Mouse (Mus musculus): ENCODE results near the gene Fabp6. TPM values are rescaled to one million over a fixed set of nuclear protein-coding genes. Genes with fewer than 3 reads are reported as not detected.

Gene Fabp6
- total and polyA plus RNA-seq, 3 experiments, result not detected

DNA sequence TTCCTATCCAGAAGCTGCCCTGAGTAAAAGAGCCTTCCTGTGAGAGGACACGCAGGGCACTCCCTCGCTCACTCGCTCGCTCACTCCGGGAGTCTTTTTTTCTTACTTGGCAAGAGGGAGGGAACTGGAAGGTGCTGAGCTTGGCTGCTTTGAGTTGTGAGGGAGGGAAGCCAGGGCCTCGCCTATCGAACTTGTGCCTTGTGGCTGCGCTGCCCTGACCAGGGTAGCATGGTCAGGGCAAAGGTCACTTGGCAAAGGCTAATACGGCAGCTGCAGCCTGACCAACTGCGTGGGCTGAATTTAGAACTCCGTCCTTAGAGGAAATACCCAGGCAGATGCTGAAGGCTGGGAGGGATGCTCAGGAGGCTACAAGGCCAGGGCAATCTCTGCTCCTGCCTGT, 51.6 kb downstream of the Fabp6 start:
- Histone ChIP-seq H3K79me2 (ENCODE audit: control insufficient read depth, insufficient read depth, low read length, poor library complexity) (no peaks in the 10 kb centered on the region), H3K4me3 (ENCODE audit: control insufficient read depth in 1 of 2, insufficient read depth in 1 of 2, low read depth in 2 of 2, low read length in 2 of 2) (no peak overlapping the region), H3K4me1 (ENCODE audit: control insufficient read depth in 1 of 2, insufficient read depth in 2 of 2, low read length in 2 of 2) (no peaks in the 10 kb centered on the region), H3K27ac (ENCODE audit: control insufficient read depth, low read depth, low read length) (no peak overlapping the region), H3K9ac (ENCODE audit: control insufficient read depth, low read depth, low read length, poor library complexity, severe bottlenecking) (no peak overlapping the region), H3K9me3 (replicated peaks; ENCODE audit: insufficient read depth, low read length) (no peaks in the 10 kb centered on the region), H3K27me3 (ENCODE audit: control insufficient read depth in 1 of 2, insufficient read depth in 2 of 2, low read length in 2 of 2) (no peaks in the 10 kb centered on the region), H3K36me3 (ENCODE audit: control insufficient read depth in 1 of 2, insufficient read depth in 2 of 2, low read length in 2 of 2) (no peaks in the 10 kb centered on the region)
- no peak for DNase-seq (ENCODE audit: low read depth, low spot score)
- TF ChIP-seq MYB (IDR thresholded peaks at IDR 0.05; ENCODE audit: low read depth, low read length) (no peak), CHD1 (IDR thresholded peaks at IDR 0.05; ENCODE audit: low read depth, low read length) (no peak), SIN3A (IDR thresholded peaks at IDR 0.05; ENCODE audit: low read length) (no peak), POLR2AphosphoS5 (IDR thresholded peaks at IDR 0.05; ENCODE audit: borderline replicate concordance, low read depth, low read length) (no peak), NELFE (IDR thresholded peaks at IDR 0.05; ENCODE audit: low read depth, low read length) (no peak), SMC3 (IDR thresholded peaks at IDR 0.05; ENCODE audit: low read depth, low read length) (no peak), GABPA (IDR thresholded peaks at IDR 0.05; ENCODE audit: low read depth, low read length) (no peak), ZC3H11A (IDR thresholded peaks at IDR 0.05; ENCODE audit: low read depth, low read length) (no peak), CHD2 (IDR thresholded peaks at IDR 0.05; ENCODE audit: low read length) (no peak), MXI1 (IDR thresholded peaks at IDR 0.05; ENCODE audit: low read depth, low read length) (no peak), USF1 (IDR thresholded peaks at IDR 0.05; ENCODE audit: low read depth, low read length) (no peak), KAT2A (conservative IDR thresholded peaks at IDR 0.05; ENCODE audit: low read depth, low read length) (no peak), ZKSCAN1 (IDR thresholded peaks at IDR 0.05; ENCODE audit: low read depth, low read length) (no peak), POLR2A (IDR thresholded peaks at IDR 0.05; ENCODE audit: control insufficient read depth in 1 of 2, insufficient read depth in 1 of 2, low read depth in 1 of 2, low read length in 2 of 2, poor library complexity in 1 of 2) (no peak), NRF1 (IDR thresholded peaks at IDR 0.05; ENCODE audit: insufficient read depth, low read depth, low read length, poor library complexity, severe bottlenecking) (no peak), MAFK (IDR thresholded peaks at IDR 0.05; ENCODE audit: borderline replicate concordance, low read depth, low read length) (no peak), TCF12 (IDR thresholded peaks at IDR 0.05; ENCODE audit: low read depth, low read length) (no peak), POLR2AphosphoS2 (IDR thresholded peaks at IDR 0.05; ENCODE audit: low read length) (no peak), ELF1 (IDR thresholded peaks at IDR 0.05; ENCODE audit: low read depth, low read length) (no peak)

DNA sequence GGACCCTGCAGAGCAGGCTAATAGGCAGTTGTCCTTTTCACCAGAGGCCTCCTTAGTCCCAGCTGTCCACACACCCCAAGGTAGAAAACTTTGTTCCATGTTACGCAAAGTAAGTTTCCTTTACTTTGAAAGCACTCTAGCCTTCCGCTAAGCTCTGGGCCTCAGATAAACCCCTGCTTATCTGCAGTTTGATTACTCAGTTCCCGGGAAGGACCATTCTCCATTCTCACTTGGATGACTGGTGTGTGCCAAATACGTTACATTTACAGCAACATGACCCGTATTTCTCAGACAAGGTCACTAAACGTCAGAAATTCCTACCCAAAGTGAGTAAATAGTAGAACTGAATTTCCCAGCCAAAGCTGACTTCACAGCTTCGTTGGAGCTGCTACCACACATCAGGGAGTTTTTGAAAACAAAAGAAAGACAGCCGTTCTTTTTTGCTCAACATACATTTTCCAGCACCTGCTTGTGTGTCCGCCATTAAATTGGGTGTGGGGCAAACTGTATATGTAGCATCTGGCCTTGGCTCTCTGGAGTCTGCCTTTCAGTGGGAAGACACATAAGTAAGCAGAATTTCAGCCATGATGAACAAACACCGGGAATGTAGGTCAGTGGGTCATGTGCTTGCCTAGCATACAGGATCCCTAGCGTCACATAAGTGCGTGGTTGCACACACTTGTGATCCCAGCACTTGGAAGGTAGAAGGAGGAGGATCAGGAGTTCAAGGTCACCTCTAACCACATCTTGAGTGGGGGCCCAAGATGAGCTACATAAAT, 52.5 kb downstream of the Fabp6 start:
- H3K4me1 ChIP-seq (ENCODE audit: control insufficient read depth in 1 of 2, insufficient read depth in 2 of 2, low read length in 2 of 2), result no peaks in the 10 kb centered on the region
- H3K36me3 ChIP-seq (ENCODE audit: control insufficient read depth in 1 of 2, insufficient read depth in 2 of 2, low read length in 2 of 2), result no peaks in the 10 kb centered on the region
- no peak for TF ChIP-seq MEF2A (IDR thresholded peaks at IDR 0.05; ENCODE audit: extremely low read depth, insufficient replicate concordance, low read depth, low read length, poor library complexity, severe bottlenecking)
- TF ChIP-seq POLR2AphosphoS2 (IDR thresholded peaks at IDR 0.05; ENCODE audit: low read length), result no peak
- TF ChIP-seq TBP (IDR thresholded peaks at IDR 0.05; ENCODE audit: low read depth, low read length), result no peak
- no peak for TF ChIP-seq ZC3H11A (IDR thresholded peaks at IDR 0.05; ENCODE audit: low read depth, low read length)
- TF ChIP-seq NELFE (IDR thresholded peaks at IDR 0.05; ENCODE audit: low read depth, low read length), result no peak
- TF ChIP-seq GATA1 (IDR thresholded peaks at IDR 0.05; ENCODE audit: low read depth, low read length), result no peak
- no peak for TF ChIP-seq MYC (IDR thresholded peaks at IDR 0.05; ENCODE audit: low read depth, low read length)
- TF ChIP-seq ELF1 (IDR thresholded peaks at IDR 0.05; ENCODE audit: low read depth, low read length), result no peak
- TF ChIP-seq MYB (IDR thresholded peaks at IDR 0.05; ENCODE audit: low read depth, low read length), result no peak
- TF ChIP-seq CHD1 (IDR thresholded peaks at IDR 0.05; ENCODE audit: low read depth, low read length), result no peak
- no peak for TF ChIP-seq KAT2A (conservative IDR thresholded peaks at IDR 0.05; ENCODE audit: low read depth, low read length)
- TF ChIP-seq UBTF (IDR thresholded peaks at IDR 0.05; ENCODE audit: borderline replicate concordance, insufficient read depth, low read depth, low read length), result no peak
- TF ChIP-seq E2F4 (IDR thresholded peaks at IDR 0.05; ENCODE audit: borderline replicate concordance, low read depth, low read length), result no peak
- no peak for TF ChIP-seq MAFK (IDR thresholded peaks at IDR 0.05; ENCODE audit: borderline replicate concordance, low read depth, low read length)
- TF ChIP-seq MAZ (IDR thresholded peaks at IDR 0.05; ENCODE audit: low read depth, low read length), result no peak
- no peak for TF ChIP-seq ZKSCAN1 (IDR thresholded peaks at IDR 0.05; ENCODE audit: low read depth, low read length)
- TF ChIP-seq CHD2 (IDR thresholded peaks at IDR 0.05; ENCODE audit: low read length), result no peak
- TF ChIP-seq JUND (IDR thresholded peaks at IDR 0.05; ENCODE audit: low read depth, low read length), result no peak
- no peak overlapping the region for H3K27ac ChIP-seq (ENCODE audit: control insufficient read depth, low read depth, low read length)
- no peaks in the 10 kb centered on the region for H3K79me2 ChIP-seq (ENCODE audit: control insufficient read depth, insufficient read depth, low read length, poor library complexity)
- no peaks in the 10 kb centered on the region for H3K27me3 ChIP-seq (ENCODE audit: control insufficient read depth in 1 of 2, insufficient read depth in 2 of 2, low read length in 2 of 2)
- H3K9me3 ChIP-seq (replicated peaks; ENCODE audit: insufficient read depth, low read length), result no peaks in the 10 kb centered on the region
- no peak overlapping the region for H3K9ac ChIP-seq (ENCODE audit: control insufficient read depth, low read depth, low read length, poor library complexity, severe bottlenecking)
- no peak for DNase-seq (ENCODE audit: low read depth, low spot score)
- no peak overlapping the region for H3K4me3 ChIP-seq (ENCODE audit: control insufficient read depth in 1 of 2, insufficient read depth in 1 of 2, low read depth in 2 of 2, low read length in 2 of 2)

All from MEL (cell line).